Mouse (Mus musculus) limb, embryonic 13.5 days (tissue): ENCODE measurements around the gene Myo7a. TPM values are rescaled to one million over a fixed set of nuclear protein-coding genes. Genes with fewer than 3 reads are reported as not detected.

Experiments used
- ATAC-seq: fragments of 200-750 bp; cut with Nextera tagmentation; 2 replicates; pipeline ENCODE4 v1.8.0; 2017; ENCODE audit warnings: low read depth, moderate number of reproducible peaks, moderate TSS enrichment; ENCODE audit not compliant: low FRiP score
- H3K27ac ChIP-seq: fragments of 300-500 bp; sonication (generic); 2 replicates; pipeline ENCODE4 v1.5.1; 2015; ENCODE audit warnings: inconsistent platforms, mild to moderate bottlenecking, moderate library complexity
- H3K27me3 ChIP-seq: fragments of 300-500 bp; sonication (generic); 2 replicates; pipeline ENCODE4 v1.6.1; 2015; ENCODE audit warnings: mild to moderate bottlenecking, inconsistent platforms
- H3K36me3 ChIP-seq: fragments of 300-500 bp; sonication (generic); 2 replicates; pipeline ENCODE4 v1.6.1; 2015; ENCODE audit warnings: inconsistent platforms, mild to moderate bottlenecking, moderate library complexity
- H3K4me1 ChIP-seq: fragments of 300-500 bp; sonication (generic); 2 replicates; pipeline ENCODE4 v1.6.1; 2015; ENCODE audit warnings: inconsistent platforms
- H3K4me2 ChIP-seq: fragments of 300-500 bp; sonication (generic); replicated peaks from 2 replicates; pipeline ENCODE4 v1.6.1; 2015; ENCODE audit warnings: inconsistent platforms, mild to moderate bottlenecking, moderate library complexity
- H3K4me3 ChIP-seq: fragments of 300-500 bp; sonication (generic); 2 replicates; pipeline ENCODE4 v1.5.1; 2015; ENCODE audit warnings: moderate library complexity, mild to moderate bottlenecking, inconsistent platforms
- H3K9ac ChIP-seq: fragments of 300-500 bp; sonication (generic); 2 replicates; pipeline ENCODE4 v1.6.1; 2015; ENCODE audit warnings: mild to moderate bottlenecking, inconsistent platforms
- H3K9me3 ChIP-seq: fragments of 300-500 bp; sonication (generic); 2 replicates; pipeline ENCODE4 v1.6.1; 2016; ENCODE audit warnings: inconsistent platforms
- WGBS: fragments of 180-500 bp; shearing (Covaris S2); methylation state at CpG from one replicate; pipeline ENCODE4 v1.1.7; 2015; 5-methylcytosine and 5-hydroxymethylcytosine counted together
- polyA plus RNA-seq: library from polyadenylated mRNA; unstranded; fragments of >200 nt; fragmentation: Nextera tagmentation; extraction: Ambion mirVana; gene quantifications from 2 replicates; pipeline ENCODE4 v1.2.1, GENCODE M21; 2015

The Myo7a gene
- polyA plus RNA-seq = 11.0 and 12.2 TPM in 2 replicates

DNA sequence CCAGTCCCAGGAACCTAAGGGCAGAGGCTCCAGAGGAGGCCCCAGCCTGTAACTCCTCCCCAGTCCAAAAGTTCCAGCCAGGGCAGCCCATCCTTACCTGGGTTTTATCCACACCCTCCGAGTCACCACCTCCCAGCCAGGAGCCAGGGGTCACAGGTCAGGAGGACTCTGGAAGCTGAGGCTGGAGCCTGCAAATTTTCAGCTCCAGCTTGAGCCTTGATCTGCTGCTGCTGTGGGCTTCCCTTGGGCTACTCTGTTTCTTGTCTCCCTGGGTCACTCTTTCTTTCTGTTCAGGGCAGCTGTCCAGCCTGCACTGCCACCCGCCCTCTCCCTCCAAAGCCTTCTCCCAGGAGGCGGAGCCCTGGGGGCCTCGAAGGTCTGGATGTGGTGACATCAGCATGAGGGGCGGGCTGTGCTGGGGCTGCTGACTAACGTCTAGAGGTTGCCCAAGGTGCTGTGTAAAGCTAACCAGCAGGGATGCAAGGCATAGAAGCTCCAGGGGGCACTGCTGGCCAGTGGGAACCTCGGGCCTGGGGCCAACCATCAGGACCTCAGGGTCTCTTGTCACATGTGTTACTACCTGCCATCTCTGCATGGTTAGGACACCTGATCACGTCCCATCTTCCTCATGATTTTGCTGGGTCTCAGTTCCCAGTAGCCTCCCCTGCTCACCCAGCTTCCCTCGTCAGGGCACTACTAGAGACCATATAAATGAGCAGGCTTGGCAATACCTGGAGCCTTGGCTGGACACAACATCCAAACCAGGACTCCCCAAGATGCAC is at the start of gene Myo7a:
TSS of gene Myo7a (minus strand) at position 346 of the 782 bp plus-strand sequence.
- Histone ChIP-seq H3K9me3 (no peaks in the 10 kb centered on the region), H3K4me2 (peak within 1 kb of the TSS; percentile 64), H3K27ac (no peak within 1 kb of the TSS), H3K4me3 (peak within 1 kb of the TSS; percentile 31), H3K27me3 (peaks cover 5% of the 10 kb centered on the region), H3K36me3 (no peaks in the 10 kb centered on the region), H3K4me1 (peaks cover 15% of the 10 kb centered on the region), H3K9ac (peak within 1 kb of the TSS; percentile 39; the same call in 1 of the 2 replicates)
- WGBS = 32% methylated on average over 9 of the region's 9 CpGs
- ATAC-seq = no peak

DNA sequence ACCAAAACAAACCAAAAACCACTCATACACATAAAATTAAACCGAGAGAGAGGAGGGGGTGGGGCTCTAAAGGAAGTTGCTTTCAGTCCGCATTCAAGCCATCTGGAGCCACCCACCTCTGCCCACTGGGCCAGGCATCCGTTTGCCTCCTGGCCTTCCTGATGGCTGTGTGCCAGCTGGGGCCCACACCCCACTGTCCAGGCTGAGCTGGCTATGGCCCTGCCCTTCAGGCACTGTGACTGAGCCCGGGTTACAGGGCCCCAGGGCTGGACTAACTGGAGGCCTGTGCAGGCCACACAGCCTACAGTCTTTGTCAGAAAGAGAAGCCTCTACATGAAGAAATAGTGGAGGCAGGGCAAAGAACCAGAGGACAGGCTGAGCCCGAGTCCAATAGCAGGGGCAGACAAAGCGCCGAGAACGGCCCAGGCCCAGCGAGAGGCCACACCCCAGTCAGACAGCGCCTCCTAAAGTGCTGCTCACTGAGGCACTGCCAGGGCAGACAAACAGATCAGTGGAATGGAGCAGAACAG is 45.7 kb upstream of the Myo7a start:
- Histone ChIP-seq H3K9me3 (no peaks in the 10 kb centered on the region), H3K9ac (peak overlapping the region; percentile 46), H3K36me3 (no peaks in the 10 kb centered on the region), H3K4me1 (peaks cover 29% of the 10 kb centered on the region), H3K4me2 (no peak overlapping the region), H3K4me3 (no peak overlapping the region), H3K27ac (peak overlapping the region; percentile 56; the same call in 1 of the 2 replicates), H3K27me3 (no peaks in the 10 kb centered on the region)
- WGBS = 54% methylated on average over 10 of the region's 10 CpGs
- peak; percentile 57; the same call in 1 of the 2 replicates for ATAC-seq

DNA sequence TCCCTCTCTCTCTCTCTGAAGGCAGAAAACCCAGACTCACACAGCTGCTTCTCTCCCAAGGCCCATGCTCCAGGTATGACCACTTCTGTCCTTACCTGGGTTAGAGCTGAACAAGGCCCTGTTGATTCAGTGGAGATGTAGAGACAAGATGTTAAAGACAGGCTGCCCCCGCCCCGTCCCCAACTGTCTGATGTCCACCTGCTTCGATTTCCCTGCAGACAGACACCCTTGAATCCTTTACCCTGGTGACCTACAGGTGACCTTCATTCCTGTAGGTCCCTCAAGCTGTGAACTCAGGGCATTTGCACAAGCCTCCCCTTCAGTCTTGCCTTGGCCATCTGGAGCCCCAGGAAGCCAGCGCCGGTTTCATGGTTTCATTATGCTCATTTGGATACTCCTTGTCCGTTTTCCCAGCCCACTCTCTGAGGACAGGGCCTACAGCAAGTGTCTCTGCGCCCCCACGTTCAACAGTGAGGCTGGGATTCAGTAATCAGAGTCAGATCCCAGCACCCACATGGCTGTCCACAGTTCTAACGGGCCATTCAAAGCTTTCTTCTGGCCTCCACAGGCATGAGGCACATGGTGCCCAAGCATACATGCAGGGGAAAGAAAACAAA is 45.2 kb upstream of the Myo7a start:
- Histone ChIP-seq H3K27ac (no peak overlapping the region), H3K9me3 (no peaks in the 10 kb centered on the region), H3K9ac (no peak overlapping the region), H3K27me3 (no peaks in the 10 kb centered on the region; the same call in 1 of the 2 replicates), H3K4me1 (peaks cover 34% of the 10 kb centered on the region), H3K4me3 (no peak overlapping the region), H3K36me3 (no peaks in the 10 kb centered on the region), H3K4me2 (no peak overlapping the region)
- no peak for ATAC-seq
- 69% methylated on average over 9 of the region's 9 CpGs for WGBS

DNA sequence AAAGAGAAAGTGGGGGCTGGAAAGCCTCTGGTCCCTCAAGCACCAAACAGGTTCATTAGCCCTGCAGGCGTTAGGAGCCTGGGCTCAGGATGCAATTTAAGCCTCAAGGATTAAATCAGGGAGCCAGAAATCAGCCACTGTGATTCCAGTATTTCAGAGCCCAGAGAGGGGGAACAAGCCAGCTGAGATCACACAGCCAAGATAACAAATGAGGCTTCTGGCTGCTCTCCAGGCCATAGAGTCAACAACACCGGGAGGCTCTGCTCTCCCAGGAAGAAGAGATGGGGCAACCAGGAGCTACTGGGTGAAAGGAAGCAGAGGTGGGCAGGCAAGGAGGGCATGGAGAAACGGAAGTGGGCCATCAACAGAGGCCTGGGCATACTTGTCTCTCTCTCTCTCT is 44.4 kb upstream of the Myo7a start:
- H3K27me3 ChIP-seq = no peaks in the 10 kb centered on the region; the same call in 1 of the 2 replicates
- H3K4me2 ChIP-seq = no peak overlapping the region
- WGBS = 45% methylated on average over 3 of the region's 3 CpGs
- H3K4me1 ChIP-seq = peaks cover 40% of the 10 kb centered on the region
- no peak for ATAC-seq
- no peaks in the 10 kb centered on the region for H3K9me3 ChIP-seq
- H3K27ac ChIP-seq = no peak overlapping the region
- no peaks in the 10 kb centered on the region for H3K36me3 ChIP-seq
- H3K9ac ChIP-seq = no peak overlapping the region
- no peak overlapping the region for H3K4me3 ChIP-seq

DNA sequence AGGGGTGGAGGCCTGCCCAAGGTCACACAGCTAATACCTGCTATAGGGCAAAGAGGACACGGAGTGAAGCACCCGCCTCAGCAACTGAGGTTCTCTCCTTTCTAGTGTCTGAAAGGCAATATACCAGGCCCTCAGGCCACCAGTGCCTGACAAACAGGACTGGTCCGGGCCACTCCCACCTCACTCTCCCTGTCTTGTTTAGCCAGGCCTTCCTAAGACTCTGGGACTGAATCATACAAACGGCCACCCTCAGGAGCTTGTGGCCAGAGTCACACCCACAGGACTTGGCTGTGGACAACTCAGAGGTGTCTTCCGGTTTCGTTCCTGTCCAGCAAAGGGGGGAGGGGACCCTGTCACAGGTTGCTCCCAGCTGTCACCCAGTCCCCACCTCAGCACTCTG is 42.9 kb upstream of the Myo7a start:
- Histone ChIP-seq H3K36me3 (no peaks in the 10 kb centered on the region), H3K4me3 (no peak overlapping the region), H3K9me3 (no peaks in the 10 kb centered on the region), H3K27ac (no peak overlapping the region), H3K27me3 (no peaks in the 10 kb centered on the region; the same call in 1 of the 2 replicates), H3K4me1 (peaks cover 49% of the 10 kb centered on the region), H3K9ac (no peak overlapping the region), H3K4me2 (no peak overlapping the region)
- ATAC-seq = no peak
- WGBS = 78% methylated on average over 6 of the region's 6 CpGs

DNA sequence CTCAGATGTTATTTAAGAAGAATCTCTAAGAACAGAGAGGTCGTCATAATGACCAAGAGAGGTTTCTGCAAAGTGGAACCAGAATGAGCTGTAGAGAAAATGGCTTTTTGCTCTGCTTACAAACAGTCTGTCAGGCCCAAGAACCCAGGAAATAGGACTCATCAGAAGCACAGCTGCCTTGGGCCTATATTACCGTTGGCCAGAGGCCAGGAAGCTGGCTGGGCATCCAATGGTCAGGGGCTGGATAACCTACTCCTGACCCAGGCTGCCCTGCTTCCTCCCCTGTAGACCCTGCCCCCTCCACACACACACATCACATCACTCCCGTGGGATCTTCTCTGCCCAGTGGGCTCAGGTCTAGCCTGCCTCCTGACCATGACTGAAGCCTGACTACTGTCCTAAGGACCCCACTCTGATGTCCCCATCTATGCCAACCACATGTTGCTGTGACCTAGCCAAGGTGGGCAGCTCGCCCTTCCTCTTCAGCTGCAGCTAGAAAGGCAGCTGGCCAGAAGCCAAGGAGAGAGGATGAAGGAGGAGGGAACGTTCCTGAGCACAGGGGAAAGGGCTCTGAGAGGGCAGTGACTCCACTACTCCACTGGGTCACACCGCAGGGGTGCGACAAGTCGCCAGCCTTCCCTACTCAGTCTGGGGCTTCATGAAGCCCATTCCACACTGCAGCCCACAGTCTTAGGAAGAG is 40.9 kb upstream of the Myo7a start:
- H3K9me3 ChIP-seq = no peaks in the 10 kb centered on the region
- 0 out of 2 replicates have a peak overlapping the region, but pooled peaks have one; percentile 25 for H3K9ac ChIP-seq
- H3K27me3 ChIP-seq = no peaks in the 10 kb centered on the region; the same call in 1 of the 2 replicates
- H3K4me3 ChIP-seq = no peak overlapping the region
- H3K4me1 ChIP-seq = peaks cover 49% of the 10 kb centered on the region
- no peak overlapping the region for H3K27ac ChIP-seq
- H3K36me3 ChIP-seq = no peaks in the 10 kb centered on the region
- 43% methylated on average over 8 of the region's 8 CpGs for WGBS
- H3K4me2 ChIP-seq = no peak overlapping the region
- ATAC-seq = no peak

DNA sequence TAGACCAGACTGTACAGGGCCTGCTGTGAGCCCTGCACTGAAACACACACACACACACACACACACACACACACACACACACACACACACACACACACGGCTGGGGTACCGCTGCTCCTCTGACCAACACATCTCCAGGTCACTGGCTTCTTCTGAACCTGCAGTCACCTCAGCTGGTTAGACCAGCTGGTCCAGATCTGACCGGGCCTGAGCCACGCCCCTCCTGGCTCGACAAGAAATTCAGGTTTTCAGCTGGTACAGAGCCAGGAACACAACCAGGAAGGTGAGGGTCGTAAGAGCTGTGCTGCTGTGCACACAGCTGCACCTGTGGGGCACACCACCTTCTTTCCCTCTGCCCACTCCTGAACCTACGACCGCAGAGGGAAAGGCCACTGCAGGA is 39.2 kb upstream of the Myo7a start:
- Histone ChIP-seq H3K9me3 (no peaks in the 10 kb centered on the region), H3K4me3 (no peak overlapping the region), H3K27ac (no peak overlapping the region), H3K36me3 (no peaks in the 10 kb centered on the region), H3K4me1 (peaks cover 44% of the 10 kb centered on the region), H3K27me3 (no peaks in the 10 kb centered on the region; the same call in 1 of the 2 replicates), H3K4me2 (no peak overlapping the region), H3K9ac (no peak overlapping the region)
- ATAC-seq = no peak
- 27% methylated on average over 8 of the region's 8 CpGs for WGBS

DNA sequence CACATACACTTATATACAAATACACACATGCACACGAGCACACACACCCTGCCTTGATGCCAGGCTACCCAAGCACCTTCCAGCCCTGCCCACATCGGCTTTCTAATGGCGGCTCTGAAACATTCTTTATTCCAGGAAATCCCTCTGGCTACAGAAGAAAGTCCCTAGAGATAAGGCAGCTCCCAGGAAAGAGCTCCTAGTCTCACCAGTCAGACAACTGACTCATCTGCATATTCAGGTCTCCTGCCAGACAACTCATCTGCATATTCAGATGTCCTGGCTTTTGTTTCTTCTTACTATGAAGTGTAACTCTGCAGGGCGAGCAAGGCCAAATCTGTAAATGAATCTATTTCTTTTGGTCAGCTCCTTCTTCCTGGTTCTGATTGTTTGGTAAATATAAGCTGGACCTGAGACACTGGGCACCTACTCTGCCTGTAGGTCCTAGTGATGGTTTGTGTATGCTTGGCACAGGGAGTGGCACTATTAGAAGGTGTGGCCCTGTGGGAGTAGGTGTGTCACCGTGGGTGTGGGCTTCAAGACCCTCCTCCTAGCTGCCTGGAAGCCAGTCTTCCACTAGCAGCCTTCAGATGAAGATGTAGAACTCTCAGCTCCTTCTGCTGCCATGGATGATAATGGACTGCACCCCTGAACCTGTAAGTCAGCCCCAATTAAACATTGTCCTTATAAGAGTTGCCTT is 38.5 kb upstream of the Myo7a start:
- Histone ChIP-seq H3K27ac (no peak overlapping the region), H3K36me3 (no peaks in the 10 kb centered on the region), H3K27me3 (no peaks in the 10 kb centered on the region; the same call in 1 of the 2 replicates), H3K4me2 (no peak overlapping the region), H3K9ac (no peak overlapping the region), H3K9me3 (no peaks in the 10 kb centered on the region), H3K4me3 (no peak overlapping the region), H3K4me1 (peaks cover 45% of the 10 kb centered on the region)
- WGBS = 65% methylated on average over 5 of the region's 5 CpGs
- no peak for ATAC-seq

DNA sequence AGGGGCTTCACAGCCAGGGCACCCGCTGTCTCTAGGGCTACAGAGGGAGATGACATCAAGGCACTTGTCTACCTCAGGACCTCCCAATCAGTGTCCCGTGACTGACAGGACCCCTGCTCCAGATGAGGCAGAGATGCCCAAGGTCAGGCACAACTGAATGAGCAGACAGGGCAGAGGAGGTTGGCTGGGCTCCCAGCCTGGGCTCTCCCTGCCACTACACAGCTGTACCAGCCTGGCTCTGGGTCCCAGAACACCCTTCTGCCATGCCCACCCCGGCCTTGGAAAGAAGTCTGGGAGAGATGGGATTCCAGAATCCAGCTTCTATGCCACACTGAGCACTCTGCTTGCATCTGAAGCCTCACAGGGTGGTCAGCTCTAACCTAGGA is 36.9 kb upstream of the Myo7a start:
- 66% methylated on average over 3 of the region's 3 CpGs for whole genome bisulfite sequencing
- H3K27me3 ChIP-seq = no peaks in the 10 kb centered on the region; the same call in 1 of the 2 replicates
- peaks cover 52% of the 10 kb centered on the region for H3K4me1 ChIP-seq
- H3K9ac ChIP-seq = no peak overlapping the region
- H3K4me2 ChIP-seq = no peak overlapping the region
- no peak overlapping the region for H3K4me3 ChIP-seq
- no peak for ATAC-seq
- no peak overlapping the region for H3K27ac ChIP-seq
- H3K36me3 ChIP-seq = no peaks in the 10 kb centered on the region
- no peaks in the 10 kb centered on the region for H3K9me3 ChIP-seq

DNA sequence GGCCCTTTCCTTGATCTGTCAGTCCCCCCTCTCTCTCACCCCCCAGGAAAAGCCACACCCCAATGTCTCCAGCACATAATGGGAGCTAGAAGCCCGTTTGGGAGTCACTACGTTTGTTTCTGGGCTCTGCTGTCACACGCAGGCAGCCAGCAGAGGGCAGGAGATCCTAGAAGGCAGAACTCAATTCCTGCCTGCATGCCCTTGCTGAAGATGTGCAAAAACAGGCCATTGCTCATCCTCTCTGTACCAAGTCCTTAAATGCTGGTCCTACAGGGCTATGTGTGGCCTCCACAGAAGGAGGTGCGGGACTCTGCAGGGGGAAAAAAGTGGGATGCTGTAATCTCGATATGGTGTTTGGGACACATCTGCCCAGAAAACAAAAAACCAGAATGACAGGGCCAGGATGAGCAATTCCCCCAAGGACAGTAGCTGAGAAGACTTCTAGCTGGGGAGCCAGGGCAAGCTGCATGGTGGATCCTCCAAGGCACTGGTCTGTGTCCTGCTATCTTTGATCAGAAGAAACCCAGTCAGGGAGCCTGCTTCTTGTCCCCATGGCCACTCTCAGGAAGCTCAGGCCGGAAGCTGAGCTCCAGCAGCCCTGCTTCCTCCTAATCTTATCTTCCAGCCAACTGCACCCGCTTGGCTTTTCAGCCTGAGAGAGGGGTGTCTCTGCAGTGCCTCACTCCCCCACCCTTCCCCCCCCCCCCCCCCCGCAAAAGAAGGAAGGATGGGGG is 36.4 kb upstream of the Myo7a start:
- no peak for ATAC-seq
- H3K27me3 ChIP-seq = no peaks in the 10 kb centered on the region; the same call in 1 of the 2 replicates
- H3K4me2 ChIP-seq = no peak overlapping the region
- peaks cover 46% of the 10 kb centered on the region for H3K4me1 ChIP-seq
- H3K9ac ChIP-seq = no peak overlapping the region
- H3K9me3 ChIP-seq = no peaks in the 10 kb centered on the region
- H3K27ac ChIP-seq = no peak overlapping the region
- WGBS = 25% methylated on average over 7 of the region's 8 CpGs
- no peaks in the 10 kb centered on the region for H3K36me3 ChIP-seq
- H3K4me3 ChIP-seq = no peak overlapping the region

DNA sequence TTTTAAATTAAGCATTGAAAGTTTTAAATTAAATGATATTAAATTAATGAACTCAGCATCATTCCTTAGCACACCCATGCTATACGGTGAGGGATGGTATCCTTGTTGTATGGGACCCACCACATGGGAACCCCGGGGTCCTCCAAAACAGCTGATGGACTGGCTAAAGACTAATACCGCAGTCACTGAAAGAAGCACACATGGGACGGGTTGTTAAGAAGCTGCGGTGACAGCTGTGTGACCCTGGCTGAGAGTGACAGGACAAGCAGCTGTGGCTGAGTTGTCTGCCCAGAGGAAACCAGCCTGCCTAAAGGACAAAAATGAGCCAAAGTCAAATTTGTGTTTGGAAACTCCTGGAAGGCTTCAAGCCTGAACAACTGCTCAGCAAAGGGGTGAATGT is 34.6 kb upstream of the Myo7a start:
- Histone ChIP-seq H3K4me2 (no peak overlapping the region), H3K27ac (no peak overlapping the region), H3K36me3 (no peaks in the 10 kb centered on the region), H3K9me3 (no peaks in the 10 kb centered on the region), H3K4me1 (peaks cover 45% of the 10 kb centered on the region), H3K4me3 (no peak overlapping the region), H3K9ac (no peak overlapping the region), H3K27me3 (no peaks in the 10 kb centered on the region)
- WGBS = 64% methylated on average over 5 of the region's 5 CpGs
- 0 out of 2 replicates have a peak, but pooled peaks have one; percentile 22 for ATAC-seq
